ENCODE assay signal across 8 mouse cellular contexts in genomic region chr7:82504101-82504500, GRCm38 (mm10).
DNase-seq lines count a peak whose midpoint lies in the region; ATAC-seq and TF ChIP-seq lines count a peak whose summit lies in the region.

No protein-coding gene starts in this region.

- H3K4me2 ChIP-seq in neural tube, embryonic 15.5 days, result no peak overlapping the region
- H3K4me2 ChIP-seq in intestine, postnatal 0 days (replicated peaks; ENCODE audit: low read depth), result no peak overlapping the region
- no peak overlapping the region for H3K4me2 ChIP-seq in neural tube, embryonic 11.5 days (ENCODE audit: low read depth)

- no peak overlapping the region for H3K4me3 ChIP-seq in neural tube, embryonic 15.5 days (replicated peaks)
- no peak overlapping the region for H3K4me3 ChIP-seq in intestine, postnatal 0 days (ENCODE audit: low read depth, low read length)
- H3K4me3 ChIP-seq in neural tube, embryonic 11.5 days (ENCODE audit: low read depth, low read length), result no peak overlapping the region

- H3K27ac ChIP-seq in neural tube, embryonic 15.5 days (replicated peaks), result no peak overlapping the region
- no peak overlapping the region for H3K27ac ChIP-seq in intestine, postnatal 0 days (ENCODE audit: low read depth, low read length)
- H3K27ac ChIP-seq in neural tube, embryonic 11.5 days (ENCODE audit: low read depth, low read length), result no peak overlapping the region

- no peak overlapping the region for H3K9ac ChIP-seq in neural tube, embryonic 15.5 days (replicated peaks)
- H3K9ac ChIP-seq in intestine, postnatal 0 days (ENCODE audit: low read depth, low read length), result no peak overlapping the region
- H3K9ac ChIP-seq in neural tube, embryonic 11.5 days (ENCODE audit: low read length), result no peak overlapping the region

- H3K36me3 ChIP-seq in neural tube, embryonic 15.5 days, result no peaks in the 10 kb centered on the region
- no peaks in the 10 kb centered on the region for H3K36me3 ChIP-seq in intestine, postnatal 0 days (ENCODE audit: control insufficient read depth, insufficient read depth)
- no peaks in the 10 kb centered on the region for H3K36me3 ChIP-seq in neural tube, embryonic 11.5 days (ENCODE audit: control insufficient read depth, insufficient read depth, low read length)

- WGBS in neural tube, embryonic 15.5 days, result 22% methylated on average over 4 of the region's 4 CpGs
- WGBS in intestine, postnatal 0 days, result 17% methylated on average over 4 of the region's 4 CpGs
- 21% methylated on average over 4 of the region's 4 CpGs for WGBS in neural tube, embryonic 11.5 days

- intact Hi-C loops in left cerebral cortex, postnatal 4 days (cut with DNase I), result no loop called here

- ATAC-seq in neural tube, embryonic 15.5 days (ENCODE audit: low FRiP score), result no peak
- ATAC-seq in frontal cortex, adult (ENCODE audit: low TSS enrichment), result peak; percentile 88
- ATAC-seq in intestine, postnatal 0 days, result no peak
- ATAC-seq in neural tube, embryonic 11.5 days (ENCODE audit: insufficient read depth, low FRiP score, low TSS enrichment), result peak; percentile 16; the same call in 1 of the 2 replicates

- peak; percentile 89 for TF ChIP-seq CTCF in intestine, postnatal 0 days (IDR thresholded peaks at IDR 0.05; ENCODE audit: low read depth)

- peak; percentile 65 for DNase-seq in neural tube, embryonic 10.5 days (ENCODE audit: extremely low spot score, low spot score)
- peak; percentile 39 for DNase-seq in cerebellum, adult 9-10 months
- peak; percentile 66 for DNase-seq in left cerebral cortex, postnatal 4 days
- peak; percentile 71 for DNase-seq in neural tube, embryonic 11.5 days (ENCODE audit: low spot score)
- peak; percentile 48 for DNase-seq in urinary bladder, postnatal 25 days (ENCODE audit: low spot score)

- H3K9me3 ChIP-seq in neural tube, embryonic 15.5 days (replicated peaks), result no peaks in the 10 kb centered on the region
- no peaks in the 10 kb centered on the region for H3K9me3 ChIP-seq in intestine, postnatal 0 days (ENCODE audit: control insufficient read depth)
- no peaks in the 10 kb centered on the region for H3K9me3 ChIP-seq in neural tube, embryonic 11.5 days (ENCODE audit: control insufficient read depth, low read length)

- no peaks in the 10 kb centered on the region for H3K4me1 ChIP-seq in neural tube, embryonic 15.5 days
- H3K4me1 ChIP-seq in intestine, postnatal 0 days (replicated peaks; ENCODE audit: control insufficient read depth, insufficient read depth, low read length), result no peaks in the 10 kb centered on the region
- no peaks in the 10 kb centered on the region for H3K4me1 ChIP-seq in neural tube, embryonic 11.5 days (ENCODE audit: control insufficient read depth, insufficient read depth, low read length)

- no peaks in the 10 kb centered on the region for H3K27me3 ChIP-seq in neural tube, embryonic 15.5 days (replicated peaks)
- H3K27me3 ChIP-seq in intestine, postnatal 0 days (replicated peaks; ENCODE audit: control insufficient read depth, insufficient read depth, low read length), result no peaks in the 10 kb centered on the region
- H3K27me3 ChIP-seq in neural tube, embryonic 11.5 days (ENCODE audit: control insufficient read depth, insufficient read depth, low read length), result no peaks in the 10 kb centered on the region

Comparison
In these comparisons a context has a peak if more than half of its experiments do, and no peak if none do; other contexts are left out.
1. ATAC-seq: peak in frontal cortex, adult (single experiment) and neural tube, embryonic 11.5 days (single experiment); none in neural tube, embryonic 15.5 days (single experiment) and intestine, postnatal 0 days (single experiment).
2. Peak in every context shown above with its lines, with median percentiles within 50 percentile points of each other: DNase-seq.